Mouse (Mus musculus) cortical plate, adult 2 months (tissue): ENCODE measurements around the gene Hspbap1.

Experiments
- CTCF ChIP-seq: fragments of 200-500 bp; IDR thresholded peaks from 2 replicates; pipeline ENCODE4 v1.5.1; 2011; ENCODE audit warnings: mild to moderate bottlenecking, control low read depth, low read length; ENCODE audit not compliant: insufficient read depth; ENCODE audit errors: extremely low read depth
- POLR2A ChIP-seq: fragments of 200-500 bp; IDR thresholded peaks from 2 replicates; pipeline ENCODE4 v1.6.1; 2011; ENCODE audit warnings: mild to moderate bottlenecking, low read length, control low read depth; ENCODE audit not compliant: insufficient read depth; ENCODE audit errors: extremely low read depth

DNA sequence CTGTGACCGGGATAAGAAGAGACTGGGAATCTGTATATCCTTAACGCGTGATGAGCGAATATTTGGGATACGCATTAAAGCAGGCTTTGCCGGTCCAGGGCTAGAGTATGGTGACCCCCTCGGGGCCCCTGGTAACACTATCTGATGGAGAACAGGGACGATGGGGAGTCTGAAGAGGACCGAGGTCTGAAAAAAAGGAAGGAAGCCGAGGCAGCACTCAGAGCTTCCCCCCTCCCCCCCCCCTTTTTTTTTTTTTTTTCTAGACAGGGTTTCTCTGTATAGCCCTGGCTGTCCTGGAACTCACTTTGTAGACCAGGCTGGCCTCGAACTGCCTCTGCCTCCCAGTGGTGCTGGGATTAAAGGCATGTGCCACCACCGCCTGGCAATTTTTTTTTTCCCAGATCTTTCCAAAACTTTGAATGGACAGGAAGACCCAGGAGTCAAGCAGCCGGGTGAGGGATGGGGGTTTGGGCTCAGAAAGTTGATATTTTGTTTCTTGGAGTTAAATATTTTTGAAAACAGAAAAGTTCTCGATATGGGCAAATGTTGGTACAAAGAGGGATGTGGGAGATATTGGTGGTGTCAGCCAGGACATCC lies 102.3 kb downstream of the Hspbap1 start:
- TF ChIP-seq CTCF: no peak
- no peak for TF ChIP-seq POLR2A
